Mouse (Mus musculus): ENCODE measurements around the gene Mdm4.
"Not testable (repeated sequence)": the region's sequence is repeated elsewhere in the genome, so short reads cannot be mapped to it uniquely, and the experiment has no call there.

Mdm4 gene

DNA sequence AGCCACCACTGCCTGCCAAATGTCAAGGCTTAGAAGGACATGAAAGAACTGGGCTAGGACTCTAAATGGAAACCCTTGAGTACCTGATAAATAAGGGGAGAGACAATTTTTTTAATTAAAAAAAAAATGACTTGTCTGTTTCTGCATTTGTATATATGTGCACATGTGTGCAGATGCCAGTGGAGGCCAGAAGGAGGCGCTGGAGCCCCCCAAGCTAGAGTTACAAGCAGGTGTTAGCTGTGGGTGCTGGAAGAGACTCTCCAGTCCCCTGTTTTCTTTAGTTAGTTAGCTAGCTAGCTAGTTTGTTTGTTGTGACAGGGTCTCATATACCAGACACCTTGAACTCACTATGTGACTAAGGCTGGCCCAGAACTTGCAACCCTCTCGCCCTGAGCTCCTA is 21.5 kb upstream of the Mdm4 start:
- no peak for DNase-seq

DNA sequence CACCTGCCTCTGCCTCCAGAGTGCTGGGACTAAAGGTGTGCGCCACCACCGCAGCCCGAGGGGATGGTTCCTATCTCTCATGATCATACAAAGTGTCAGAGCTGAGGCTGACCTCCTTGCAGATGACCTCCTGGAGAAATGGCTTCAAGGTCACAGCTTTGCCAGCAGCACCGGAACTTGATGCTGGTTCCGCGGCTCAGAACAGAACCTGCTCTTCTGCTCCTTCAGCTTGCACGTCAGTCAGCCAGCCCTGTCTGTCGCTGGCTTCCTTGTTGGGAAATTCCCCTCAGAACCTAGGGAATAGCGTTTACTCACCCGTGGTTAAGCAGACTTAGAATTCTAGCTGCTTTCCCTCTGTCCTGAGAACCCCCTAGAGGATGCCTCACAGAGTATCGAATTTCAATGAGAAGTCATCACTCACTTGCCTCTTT is 19.7 kb upstream of the Mdm4 start:
- no peak for DNase-seq

- DNase-seq = no peak
These were observed 18.3 kb upstream of the Mdm4 start for GRCm38 (mm10) chr1:133048690-133049089.

DNA sequence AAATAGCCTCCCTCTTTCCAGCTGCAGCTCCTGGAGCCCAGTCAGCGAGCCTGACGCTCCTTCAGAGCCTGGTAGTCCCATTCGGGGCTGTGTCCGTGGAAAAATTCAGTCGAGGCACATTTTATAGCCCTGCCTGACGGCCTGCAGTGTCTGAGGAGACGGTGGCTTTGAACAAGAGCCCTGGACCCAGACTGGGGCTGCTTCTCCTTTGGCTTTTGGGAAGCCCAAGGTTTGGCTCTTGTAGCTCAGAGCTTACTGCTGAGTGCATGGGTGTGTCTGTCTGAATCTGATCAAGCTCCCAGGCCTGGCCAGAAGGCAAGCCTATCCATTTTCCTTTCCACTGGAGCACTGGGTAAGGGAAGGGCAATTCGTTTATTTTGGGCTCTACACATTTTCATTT is 17.2 kb upstream of the Mdm4 start:
- no peak for DNase-seq

- DNase-seq = peak; percentile 72
These were observed 16.1 kb upstream of the Mdm4 start for GRCm38 (mm10) chr1:133046441-133046931.

DNA sequence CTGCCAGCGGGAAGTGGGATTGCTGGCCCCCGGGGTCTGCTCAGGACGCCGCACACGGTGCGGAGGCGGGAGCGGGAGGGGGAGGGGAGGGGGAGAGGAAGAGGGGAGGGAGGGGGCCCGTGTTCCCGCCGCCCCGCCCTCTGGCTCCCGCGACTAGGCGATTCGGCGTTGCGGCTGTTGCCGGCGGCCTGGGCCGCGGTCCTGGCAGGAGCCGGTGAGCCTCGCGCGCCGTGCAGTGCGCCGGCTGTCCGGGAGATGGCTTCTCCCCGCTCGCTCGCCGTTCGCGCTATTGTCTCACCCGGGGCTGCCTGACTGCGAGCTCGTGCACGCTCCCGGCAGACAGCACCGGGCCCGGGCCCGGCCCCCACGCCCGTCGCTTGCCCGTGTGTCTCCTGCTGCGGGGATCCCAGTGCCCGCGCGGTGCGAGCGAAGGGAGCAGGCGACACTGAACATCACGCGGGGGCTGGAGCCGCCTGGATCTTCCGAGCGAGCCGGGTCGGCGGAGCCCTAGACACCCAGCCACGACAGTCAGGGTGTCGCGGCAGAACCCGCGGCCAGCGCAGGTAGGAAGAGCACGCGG is 15.6 kb upstream of the Mdm4 start:
- DNase-seq = peak; percentile 90

GRCm38 (mm10) chr1:133045011-133045860 is 14.9 kb upstream of the Mdm4 start, which contains the start of gene Pik3c2b:
TSS of gene Pik3c2b (plus strand) at chr1:133045667.
- no peak for DNase-seq

GRCm38 (mm10) chr1:133039505-133039949 is 9.2 kb upstream of the Mdm4 start:
- DNase-seq = peak; percentile 91

- not testable (repeated sequence) for DNase-seq
These were observed 4.3 kb upstream of the Mdm4 start for GRCm38 (mm10) chr1:133034682-133035081.

DNA sequence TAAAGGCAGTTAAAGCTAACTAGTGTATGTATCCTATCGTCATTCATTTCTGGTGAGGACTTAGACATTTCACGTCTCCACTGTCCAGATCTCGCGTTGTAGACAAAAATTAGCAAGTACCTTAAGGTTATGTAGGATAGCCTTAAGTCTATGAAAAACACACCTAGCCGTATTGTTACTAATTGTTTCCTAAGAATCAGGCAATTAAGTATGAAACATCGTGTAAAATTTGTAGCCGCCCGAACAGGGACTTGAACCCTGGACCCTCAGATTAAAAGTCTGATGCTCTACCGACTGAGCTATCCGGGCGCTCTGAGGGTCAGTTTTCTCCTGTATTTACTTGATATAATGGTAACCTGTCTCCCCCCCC is 3.7 kb upstream of the Mdm4 start:
- DNase-seq = peak; percentile 69

GRCm38 (mm10) chr1:133033316-133034090 is 3.1 kb upstream of the Mdm4 start:
- DNase-seq = peak; percentile 85

GRCm38 (mm10) chr1:133032981-133033315 is 2.6 kb upstream of the Mdm4 start:
- DNase-seq = no peak

DNA sequence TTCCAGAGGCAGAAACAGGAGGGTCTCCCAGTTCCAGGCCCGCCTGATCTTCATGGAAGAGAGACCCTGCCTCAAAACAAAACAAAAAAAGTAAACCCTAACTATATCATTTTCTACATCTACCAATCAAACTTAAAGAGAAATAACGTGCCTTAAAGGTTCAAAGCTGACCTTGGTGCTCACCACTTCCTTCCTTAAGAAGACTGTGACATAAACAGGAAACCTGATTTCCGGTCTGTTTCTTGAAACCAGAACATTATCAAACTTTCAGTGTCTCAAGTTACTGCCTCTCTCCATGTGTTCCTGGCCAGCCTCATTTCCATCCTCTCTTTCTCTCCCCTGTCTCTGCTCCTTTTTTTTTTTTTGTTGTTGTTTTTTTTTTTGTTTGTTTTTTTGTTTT is 617 bp downstream of the Mdm4 start:
- no peak for DNase-seq

DNA sequence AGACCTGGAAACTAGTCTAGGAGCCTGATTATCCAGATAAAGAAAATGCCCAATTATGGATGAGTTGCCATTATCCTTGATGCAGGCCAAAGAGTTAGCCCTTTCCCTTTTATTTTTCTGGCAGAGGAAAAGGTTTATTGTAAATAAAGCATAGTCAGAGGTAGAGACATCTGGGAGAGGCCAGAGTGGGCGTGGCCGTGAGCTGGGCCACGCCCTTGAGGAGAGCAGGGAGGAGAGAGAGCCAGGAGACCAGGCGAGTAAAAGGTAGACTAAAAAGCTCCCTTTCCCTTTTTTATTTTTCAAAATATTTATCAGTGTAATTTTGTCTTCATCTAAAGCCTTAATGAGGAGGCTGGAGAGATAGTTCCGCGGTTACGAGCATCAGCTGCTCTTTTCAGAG is 2.4 kb downstream of the Mdm4 start:
- DNase-seq = no peak

- no peak for DNase-seq
These were observed 3.2 kb downstream of the Mdm4 start for GRCm38 (mm10) chr1:133027126-133027525.

DNA sequence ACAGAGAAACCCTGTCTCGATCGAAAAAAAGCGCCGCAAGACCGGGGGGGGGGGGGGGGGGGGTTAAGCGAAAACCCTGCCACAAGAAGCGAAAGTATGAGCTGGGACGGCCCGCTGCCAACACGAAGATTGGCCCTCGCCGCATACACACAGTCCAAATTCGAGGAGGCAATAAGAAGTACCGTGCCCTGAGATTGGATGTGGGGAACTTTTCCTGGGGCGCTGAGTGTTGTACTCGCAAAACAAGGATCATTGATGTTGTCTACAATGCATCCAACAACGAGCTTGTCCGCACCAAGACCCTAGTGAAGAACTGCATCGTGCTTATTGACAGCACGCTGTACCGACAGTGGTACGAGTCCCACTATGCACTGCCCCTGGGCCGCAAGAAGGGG is 4.6 kb downstream of the Mdm4 start:
- DNase-seq = not testable (repeated sequence)

- DNase-seq = peak; percentile 99
These were observed 5.1 kb downstream of the Mdm4 start for GRCm38 (mm10) chr1:133025051-133025795.

- no peak for DNase-seq
These were observed 5.9 kb downstream of the Mdm4 start for GRCm38 (mm10) chr1:133024426-133024825.

GRCm38 (mm10) chr1:133023723-133024122 is 6.6 kb downstream of the Mdm4 start:
- DNase-seq = not testable (repeated sequence)

DNA sequence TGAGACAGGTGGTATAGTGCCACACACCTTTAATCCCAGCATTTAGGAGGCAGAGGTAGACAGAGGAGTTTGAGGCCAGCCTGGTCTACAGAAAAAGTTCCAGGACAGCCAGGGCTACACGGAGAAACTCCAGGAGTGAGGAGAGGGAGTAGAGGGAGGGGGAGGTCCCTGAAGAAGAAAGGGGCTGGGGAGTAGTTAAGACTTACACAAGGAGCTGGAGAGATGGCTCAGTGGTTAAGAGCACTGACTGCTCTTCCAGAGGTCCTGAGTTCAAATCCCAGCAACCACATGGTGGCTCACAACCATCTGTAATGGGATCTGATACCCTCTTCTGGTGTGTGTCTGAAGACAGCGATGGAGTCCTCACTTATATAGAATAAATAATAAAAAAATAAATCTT is 8.4 kb downstream of the Mdm4 start:
- not testable (repeated sequence) for DNase-seq

DNA sequence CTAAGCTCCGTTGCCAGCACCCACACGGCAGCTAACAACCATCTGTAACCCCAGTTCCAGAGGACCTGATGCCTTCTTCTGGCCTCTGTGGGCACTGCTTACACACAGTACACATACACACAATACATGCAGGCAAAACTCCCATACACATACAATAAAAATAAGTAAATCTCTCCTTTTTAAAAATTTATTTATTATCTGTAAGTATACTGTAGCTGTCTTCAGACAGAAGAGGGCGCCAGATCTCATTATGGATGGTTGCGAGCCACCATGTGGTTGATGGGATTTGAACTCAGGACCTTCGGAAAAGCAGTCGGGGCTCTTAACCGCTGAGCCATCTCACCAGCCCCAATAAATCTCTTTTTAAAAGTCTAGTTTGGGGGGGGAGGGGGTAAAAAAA is 9.0 kb downstream of the Mdm4 start:
- no peak for DNase-seq

GRCm38 (mm10) chr1:133020137-133020894 is 10.0 kb downstream of the Mdm4 start:
- DNase-seq = no peak
